Mouse (Mus musculus): Measurements from ENCODE around the gene Glrb. TPM values are rescaled to one million over a fixed set of nuclear protein-coding genes. Genes with fewer than 3 reads are reported as not detected.

Gene Glrb
- total RNA-seq (2014; fragmentation: Nextera tagmentation) (not detected in 2 replicates), total RNA-seq (2017) (0.06 and 0.22 TPM in 2 replicates), polyA plus RNA-seq (2012) (not detected in 2 replicates)

- ATAC-seq (ENCODE audit: extremely low read depth, insufficient number of reproducible peaks, low FRiP score, poor library complexity, severe bottlenecking) (no peak), DNase-seq (ENCODE audit: low spot score) (no peak)
- H3K4me1 ChIP-seq (ENCODE audit: insufficient read depth, low read depth, low read length): no peaks in the 10 kb centered on the region
- H3K4me3 ChIP-seq (ENCODE audit: low read depth, low read length): no peak within 1 kb of the TSS
- no peaks in the 10 kb centered on the region for H3K27me3 ChIP-seq (ENCODE audit: insufficient read depth, low read length)
- H3K36me3 ChIP-seq (replicated peaks): no peaks in the 10 kb centered on the region
- H3K9me3 ChIP-seq (replicated peaks): peaks cover 4% of the 10 kb centered on the region
- TF ChIP-seq GATA1 (IDR thresholded peaks at IDR 0.05; ENCODE audit: borderline replicate concordance, low read length) (no peak), POLR2AphosphoS5 (IDR thresholded peaks at IDR 0.05; ENCODE audit: insufficient replicate concordance, low read depth, low read length) (no peak), GATA2 (IDR thresholded peaks at IDR 0.05; ENCODE audit: borderline replicate concordance, low read depth, low read length) (no peak), CTCF (IDR thresholded peaks at IDR 0.05; ENCODE audit: low read depth, low read length) (no peak), TAL1 (conservative IDR thresholded peaks at IDR 0.05; ENCODE audit: low read depth, low read length) (no peak)
These were observed at the start of gene Glrb for GRCm38 (mm10) chr3:80913111-80913778. TSS of gene Glrb (minus strand) at chr3:80913660.

- H3K4me3 ChIP-seq (ENCODE audit: low read depth, low read length): no peak overlapping the region
- no peaks in the 10 kb centered on the region for H3K4me1 ChIP-seq (ENCODE audit: insufficient read depth, low read depth, low read length)
- no peak for ATAC-seq (ENCODE audit: extremely low read depth, insufficient number of reproducible peaks, low FRiP score, poor library complexity, severe bottlenecking)
- no peaks in the 10 kb centered on the region for H3K27me3 ChIP-seq (ENCODE audit: insufficient read depth, low read length)
- H3K36me3 ChIP-seq (replicated peaks): no peaks in the 10 kb centered on the region
- H3K9me3 ChIP-seq (replicated peaks): no peaks in the 10 kb centered on the region
- no peak for TF ChIP-seq TAL1 (conservative IDR thresholded peaks at IDR 0.05; ENCODE audit: low read depth, low read length)
- no peak for DNase-seq (ENCODE audit: low spot score)
These were observed 46.5 kb upstream of the Glrb start for GRCm38 (mm10) chr3:80959965-80960364.

- TF ChIP-seq TAL1 (conservative IDR thresholded peaks at IDR 0.05; ENCODE audit: low read depth, low read length) (no peak), GATA1 (IDR thresholded peaks at IDR 0.05; ENCODE audit: borderline replicate concordance, low read length) (no peak), GATA2 (IDR thresholded peaks at IDR 0.05; ENCODE audit: borderline replicate concordance, low read depth, low read length) (no peak), POLR2AphosphoS5 (IDR thresholded peaks at IDR 0.05; ENCODE audit: insufficient replicate concordance, low read depth, low read length) (no peak), CTCF (IDR thresholded peaks at IDR 0.05; ENCODE audit: low read depth, low read length) (no peak)
- Histone ChIP-seq H3K4me1 (ENCODE audit: insufficient read depth, low read depth, low read length) (no peaks in the 10 kb centered on the region), H3K9me3 (replicated peaks) (no peaks in the 10 kb centered on the region), H3K4me3 (ENCODE audit: low read depth, low read length) (no peak overlapping the region), H3K36me3 (replicated peaks) (no peaks in the 10 kb centered on the region), H3K27me3 (ENCODE audit: insufficient read depth, low read length) (no peaks in the 10 kb centered on the region)
- ATAC-seq (ENCODE audit: extremely low read depth, insufficient number of reproducible peaks, low FRiP score, poor library complexity, severe bottlenecking): no peak
- DNase-seq (ENCODE audit: low spot score): no peak
These were observed 45.1 kb upstream of the Glrb start for GRCm38 (mm10) chr3:80958591-80958990.

- ATAC-seq (ENCODE audit: extremely low read depth, insufficient number of reproducible peaks, low FRiP score, poor library complexity, severe bottlenecking) (no peak), DNase-seq (ENCODE audit: low spot score) (no peak)
- no peaks in the 10 kb centered on the region for H3K4me1 ChIP-seq (ENCODE audit: insufficient read depth, low read depth, low read length)
- TF ChIP-seq TAL1 (conservative IDR thresholded peaks at IDR 0.05; ENCODE audit: low read depth, low read length) (no peak), GATA2 (IDR thresholded peaks at IDR 0.05; ENCODE audit: borderline replicate concordance, low read depth, low read length) (no peak), GATA1 (IDR thresholded peaks at IDR 0.05; ENCODE audit: borderline replicate concordance, low read length) (no peak), CTCF (IDR thresholded peaks at IDR 0.05; ENCODE audit: low read depth, low read length) (no peak), POLR2AphosphoS5 (IDR thresholded peaks at IDR 0.05; ENCODE audit: insufficient replicate concordance, low read depth, low read length) (no peak)
- no peaks in the 10 kb centered on the region for H3K36me3 ChIP-seq (replicated peaks)
- H3K9me3 ChIP-seq (replicated peaks): peaks cover 4% of the 10 kb centered on the region
- no peak overlapping the region for H3K4me3 ChIP-seq (ENCODE audit: low read depth, low read length)
- H3K27me3 ChIP-seq (ENCODE audit: insufficient read depth, low read length): no peaks in the 10 kb centered on the region
These were observed 372 bp upstream of the Glrb start for GRCm38 (mm10) chr3:80913779-80914284.

GRCm38 (mm10) chr3:80894745-80895480 is 18.5 kb downstream of the Glrb start:
- Histone ChIP-seq H3K27me3 (ENCODE audit: insufficient read depth, low read length) (no peaks in the 10 kb centered on the region), H3K4me3 (ENCODE audit: low read depth, low read length) (no peak overlapping the region), H3K36me3 (replicated peaks) (no peaks in the 10 kb centered on the region), H3K9me3 (replicated peaks) (no peaks in the 10 kb centered on the region), H3K4me1 (ENCODE audit: insufficient read depth, low read depth, low read length) (no peaks in the 10 kb centered on the region)
- no peak for TF ChIP-seq CTCF (IDR thresholded peaks at IDR 0.05; ENCODE audit: low read depth, low read length)
- no peak for TF ChIP-seq GATA1 (IDR thresholded peaks at IDR 0.05; ENCODE audit: borderline replicate concordance, low read length)
- no peak for TF ChIP-seq GATA2 (IDR thresholded peaks at IDR 0.05; ENCODE audit: borderline replicate concordance, low read depth, low read length)
- no peak for TF ChIP-seq TAL1 (conservative IDR thresholded peaks at IDR 0.05; ENCODE audit: low read depth, low read length)
- TF ChIP-seq POLR2AphosphoS5 (IDR thresholded peaks at IDR 0.05; ENCODE audit: insufficient replicate concordance, low read depth, low read length): no peak
- no peak for DNase-seq (ENCODE audit: low spot score)
- no peak for ATAC-seq (ENCODE audit: extremely low read depth, insufficient number of reproducible peaks, low FRiP score, poor library complexity, severe bottlenecking)

GRCm38 (mm10) chr3:80894328-80894727 is 19.1 kb downstream of the Glrb start:
- DNase-seq (ENCODE audit: low spot score) (no peak), ATAC-seq (ENCODE audit: extremely low read depth, insufficient number of reproducible peaks, low FRiP score, poor library complexity, severe bottlenecking) (no peak)
- Histone ChIP-seq H3K27me3 (ENCODE audit: insufficient read depth, low read length) (no peaks in the 10 kb centered on the region), H3K36me3 (replicated peaks) (no peaks in the 10 kb centered on the region), H3K4me3 (ENCODE audit: low read depth, low read length) (no peak overlapping the region), H3K9me3 (replicated peaks) (no peaks in the 10 kb centered on the region), H3K4me1 (ENCODE audit: insufficient read depth, low read depth, low read length) (no peaks in the 10 kb centered on the region)
- no peak for TF ChIP-seq POLR2AphosphoS5 (IDR thresholded peaks at IDR 0.05; ENCODE audit: insufficient replicate concordance, low read depth, low read length)
- TF ChIP-seq TAL1 (conservative IDR thresholded peaks at IDR 0.05; ENCODE audit: low read depth, low read length): no peak
- TF ChIP-seq GATA2 (IDR thresholded peaks at IDR 0.05; ENCODE audit: borderline replicate concordance, low read depth, low read length): no peak
- TF ChIP-seq GATA1 (IDR thresholded peaks at IDR 0.05; ENCODE audit: borderline replicate concordance, low read length): no peak
- no peak for TF ChIP-seq CTCF (IDR thresholded peaks at IDR 0.05; ENCODE audit: low read depth, low read length)
